In genomic region chr5:66817184-66817956, GRCm38 (mm10) we compare ENCODE assay signal across 25 mouse cellular contexts.
DNase-seq lines count a peak whose midpoint lies in the region; ATAC-seq and TF ChIP-seq lines count a peak whose summit lies in the region.
"Had no signal": no experiment of that assay in that cellular context is flagged by ENCODE, and none has a peak within 500 bp of the region (broad histone marks: within the 10 kb centered on the region; RNA-seq: fewer than 3 reads in every experiment).

No protein-coding gene starts in this region.

- no peak for ATAC-seq in lung, postnatal 0 days
- ATAC-seq in hematopoietic stem cell, adult 5-6 weeks (replicated peaks in 1 of 2; ENCODE audit: insufficient read depth in 1 of 2, low FRiP score in 2 of 2, low TSS enrichment in 1 of 2, low read depth in 1 of 2, poor library complexity in 2 of 2, severe bottlenecking in 2 of 2): peak; percentile 48 to 58; a peak in 2 of 4 replicates
- ATAC-seq: forebrain, embryonic 14.5 days; hindbrain, embryonic 16.5 days; inflammation-experienced regulatory T-cells, adult 6 months had no signal

- intact Hi-C loops in heart, postnatal 10 days (cut with DNase I): no loop called here

- no peaks in the 10 kb centered on the region for H3K9me3 ChIP-seq in lung, postnatal 0 days (ENCODE audit: low read length)
- H3K9me3 ChIP-seq: embryonic facial prominence, embryonic 15.5 days; forebrain, embryonic 10.5 days; heart, embryonic 15.5 days; hindbrain, embryonic 12.5 days had no signal

- H3K9ac ChIP-seq in lung, postnatal 0 days (replicated peaks; ENCODE audit: low read depth): no peak overlapping the region
- H3K9ac ChIP-seq: embryonic facial prominence, embryonic 15.5 days; heart, embryonic 15.5 days; hindbrain, embryonic 12.5 days had no signal

- no peaks in the 10 kb centered on the region for H3K27me3 ChIP-seq in lung, postnatal 0 days (replicated peaks; ENCODE audit: insufficient read depth, low read length)
- H3K27me3 ChIP-seq: embryonic facial prominence, embryonic 15.5 days; hindbrain, embryonic 12.5 days had no signal

- TF ChIP-seq CTCF in lung, postnatal 0 days (IDR thresholded peaks at IDR 0.05): no peak

- H3K4me2 ChIP-seq in lung, postnatal 0 days (replicated peaks; ENCODE audit: low read depth, low read length): peak overlapping the region; percentile 39
- H3K4me2 ChIP-seq: heart, embryonic 11.5 days; heart, embryonic 15.5 days; hindbrain, embryonic 12.5 days had no signal

- 0 out of 2 replicates have a peak, but pooled peaks cover 3% of the 10 kb centered on the region for H3K4me1 ChIP-seq in lung, postnatal 0 days (ENCODE audit: insufficient read depth, low read depth, low read length)
- H3K4me1 ChIP-seq: heart, embryonic 15.5 days had no signal

- H3K36me3 ChIP-seq in lung, postnatal 0 days (ENCODE audit: insufficient read depth, low read length): no peaks in the 10 kb centered on the region
- H3K36me3 ChIP-seq: embryonic facial prominence, embryonic 15.5 days; forebrain, embryonic 10.5 days; heart, embryonic 15.5 days; hindbrain, embryonic 12.5 days had no signal

- peak; percentile 44 for DNase-seq in heart, adult 11 months
- DNase-seq in heart, postnatal 10 days: no peak
- DNase-seq in lung, postnatal 0 days (ENCODE audit: low spot score): no peak
- no peak for DNase-seq in lung, postnatal 14 days
- DNase-seq in left cerebral cortex, adult 8-10 months (ENCODE audit: low spot score in 2 of 2): no peak
- no peak for DNase-seq in right cerebral cortex, postnatal 25 days
- DNase-seq: adrenal gland, postnatal 10 days; cerebellum, adult 18-20 months; cerebellum, adult 9-11 months; cerebellum, postnatal 36 days; embryo, embryonic 11 days; gastrocnemius, adult 2 months; gastrocnemius, postnatal 25 days; heart, adult 2 months; heart, postnatal 36 days had no signal

- no peak for TF ChIP-seq EP300 in lung, postnatal 0 days (IDR thresholded peaks at IDR 0.05)

- H3K27ac ChIP-seq in lung, postnatal 0 days (ENCODE audit: low read length): no peak overlapping the region; the same call in 1 of the 2 replicates
- H3K27ac ChIP-seq: embryonic facial prominence, embryonic 15.5 days; forebrain, embryonic 10.5 days; gastrocnemius, adult 2 months; heart, adult 2 months; heart, embryonic 15.5 days; hindbrain, embryonic 12.5 days had no signal

- WGBS in lung, postnatal 0 days: 92% methylated on average over 8 of the region's 8 CpGs

- H3K4me3 ChIP-seq in lung, postnatal 0 days (ENCODE audit: low read depth, low read length): 0 out of 2 replicates have a peak overlapping the region, but pooled peaks have one; percentile 14
- H3K4me3 ChIP-seq: embryonic facial prominence, embryonic 15.5 days; erythroblast, embryonic 14.5 days; forebrain, embryonic 10.5 days; heart, adult 2 months; heart, embryonic 15.5 days; hindbrain, embryonic 12.5 days had no signal
